Mouse (Mus musculus) kidney, adult 18-20 months (tissue): ENCODE results near the gene Slc39a7.
"Not testable (repeated sequence)": the region's sequence is repeated elsewhere in the genome, so short reads cannot be mapped to it uniquely, and the experiment has no call there.

ENCODE experiments used
- DNase-seq: peaks from one replicate; pipeline ENCODE4 v3.0.0; 2021

Gene Slc39a7

DNA sequence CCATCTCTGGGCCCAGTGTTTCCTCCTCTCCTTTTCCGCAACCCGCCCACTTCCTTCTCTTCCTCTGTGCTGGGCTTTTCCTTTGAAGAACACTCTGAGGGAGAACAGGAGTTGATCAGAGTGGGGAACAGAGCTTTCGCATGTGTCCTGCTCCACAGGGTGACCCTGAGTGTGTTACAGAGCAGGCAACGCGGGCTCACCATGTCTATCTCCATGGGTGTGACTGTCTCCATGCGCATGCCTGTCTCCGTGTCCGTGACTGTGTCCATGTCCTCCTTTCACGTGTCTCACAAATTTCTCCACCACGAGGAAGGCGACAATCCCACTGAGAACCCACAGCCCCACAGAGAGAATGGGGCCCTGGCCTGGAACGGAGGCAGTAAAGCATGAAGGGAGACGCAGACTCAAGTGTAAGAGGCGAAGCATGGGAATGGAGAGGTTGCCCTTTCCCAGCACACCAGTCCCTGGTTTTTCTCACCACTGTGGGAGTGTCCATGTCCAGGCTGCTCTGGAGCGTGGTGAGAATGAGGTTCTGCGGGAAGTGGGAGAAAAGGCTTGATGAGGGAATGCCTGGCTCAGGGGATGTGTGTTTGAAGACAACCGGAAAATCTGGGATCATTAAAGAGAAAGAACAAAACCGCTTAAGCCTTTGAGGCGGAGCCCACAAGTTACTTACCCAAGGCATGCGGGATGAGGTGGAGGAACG, 1.4 kb downstream of the Slc39a7 start:
- no peak for DNase-seq

GRCm38 (mm10) chr17:34029150-34029889, 2.2 kb downstream of the Slc39a7 start:
- no peak for DNase-seq

DNA sequence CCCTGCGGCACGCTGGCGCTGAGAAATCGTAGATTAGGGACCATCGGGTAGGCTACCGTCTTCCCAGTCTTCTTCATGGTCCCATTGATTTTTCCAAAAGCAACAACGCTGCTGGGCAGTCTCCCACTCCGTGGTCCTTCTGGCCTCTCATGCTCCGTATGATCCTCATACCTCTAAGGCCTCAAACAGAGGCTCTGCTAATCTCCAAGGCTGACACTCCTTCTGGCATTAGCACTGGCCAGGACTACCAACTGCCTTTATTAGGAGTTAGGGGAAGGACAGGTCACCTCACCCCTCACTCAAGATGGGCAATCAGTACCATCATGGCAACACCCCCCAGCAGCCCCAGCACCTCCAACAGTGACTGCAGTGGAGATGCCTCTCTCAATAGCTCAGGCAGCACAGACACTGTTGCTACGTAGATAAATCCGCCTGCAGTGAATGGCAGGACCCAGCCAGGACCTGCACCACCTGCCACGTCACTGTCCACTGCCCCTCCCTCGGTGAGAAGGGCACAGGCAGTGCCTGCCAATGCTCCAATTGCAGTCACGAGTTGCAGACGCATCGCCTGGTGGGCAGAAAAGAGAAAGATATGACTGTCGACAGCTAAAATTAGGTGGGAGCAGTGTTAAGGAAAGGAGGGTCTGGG, 2.9 kb downstream of the Slc39a7 start:
- no peak for DNase-seq

- DNase-seq, result peak; percentile 97
These were observed 3.7 kb downstream of the Slc39a7 start, which contains the start of gene H2-Ke6 for GRCm38 (mm10) chr17:34027656-34028223. Gene H2-Ke6 (minus strand): TSS chr17:34028060.

DNA sequence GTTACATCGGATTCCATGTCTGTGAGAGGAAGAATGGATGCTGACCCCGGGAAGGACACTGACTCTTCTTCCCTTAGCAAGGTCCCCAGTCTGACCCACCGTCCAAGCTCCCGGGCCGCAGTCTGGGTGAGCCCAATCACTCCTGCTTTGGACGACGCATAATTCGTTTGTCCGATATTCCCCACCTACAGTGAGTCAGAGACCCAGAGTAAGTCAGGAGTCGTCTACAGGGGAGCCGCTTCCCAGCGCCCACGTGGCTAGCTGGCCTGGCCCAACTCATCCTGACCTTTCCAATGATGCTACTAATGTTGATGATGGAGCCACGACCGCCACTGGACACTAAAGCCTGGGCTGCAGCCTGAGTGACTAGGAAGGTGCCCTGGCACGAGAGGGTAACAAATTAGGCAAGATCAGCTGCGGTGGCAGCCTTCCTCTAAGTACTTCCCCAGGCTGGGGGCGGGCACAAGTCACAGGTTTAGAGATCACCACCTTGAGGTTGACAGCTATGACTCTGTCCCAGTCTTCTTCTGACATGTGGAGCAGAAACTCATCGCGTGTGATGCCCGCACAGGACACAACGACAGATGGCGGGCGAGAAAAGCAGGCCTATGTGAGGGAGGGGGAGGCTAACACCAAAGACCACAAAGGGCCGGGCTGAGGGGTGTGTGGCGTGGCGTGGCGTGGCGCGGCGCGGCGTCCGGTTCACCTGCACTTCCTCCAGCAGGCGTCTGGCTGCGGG, 4.4 kb downstream of the Slc39a7 start:
- peak; percentile 36 for DNase-seq

GRCm38 (mm10) chr17:34026221-34026620, 5.3 kb downstream of the Slc39a7 start:
- no peak for DNase-seq

- no peak for DNase-seq
These were observed 5.7 kb downstream of the Slc39a7 start for GRCm38 (mm10) chr17:34025756-34026151.

- DNase-seq, result no peak
These were observed 6.4 kb downstream of the Slc39a7 start for GRCm38 (mm10) chr17:34024861-34025755.

DNA sequence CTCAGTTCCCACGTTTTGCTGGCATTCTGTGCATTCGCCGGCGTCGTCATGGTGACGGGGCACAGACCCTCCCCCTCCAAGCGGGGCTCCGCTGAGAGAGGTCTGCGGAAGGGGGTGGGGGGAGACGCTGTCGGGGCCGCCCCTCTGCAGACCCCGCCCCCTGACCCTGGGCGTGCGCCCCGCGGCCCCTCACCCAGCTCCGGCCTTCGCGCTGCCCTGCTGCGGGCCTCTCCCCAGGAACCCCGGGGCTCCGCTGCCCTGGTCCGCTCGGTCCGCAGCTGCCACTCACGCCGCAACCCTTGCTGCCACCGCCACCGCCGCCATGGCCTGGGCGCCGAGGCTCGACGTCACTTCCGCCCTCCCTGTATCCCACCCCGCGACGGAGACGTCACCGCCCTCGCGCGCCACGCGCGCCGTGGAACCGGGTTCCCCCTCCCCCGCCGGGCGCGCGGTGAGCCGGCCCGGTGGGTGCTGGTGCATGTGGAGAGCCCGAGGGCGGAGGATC, 7.1 kb downstream of the Slc39a7 start, which contains the start of gene Ring1:
Gene Ring1 (minus strand): TSS at position 364 of the 505 bp plus-strand sequence.
- peak; percentile 90 for DNase-seq

- no peak for DNase-seq
These were observed 7.8 kb downstream of the Slc39a7 start for GRCm38 (mm10) chr17:34023678-34024077.

DNA sequence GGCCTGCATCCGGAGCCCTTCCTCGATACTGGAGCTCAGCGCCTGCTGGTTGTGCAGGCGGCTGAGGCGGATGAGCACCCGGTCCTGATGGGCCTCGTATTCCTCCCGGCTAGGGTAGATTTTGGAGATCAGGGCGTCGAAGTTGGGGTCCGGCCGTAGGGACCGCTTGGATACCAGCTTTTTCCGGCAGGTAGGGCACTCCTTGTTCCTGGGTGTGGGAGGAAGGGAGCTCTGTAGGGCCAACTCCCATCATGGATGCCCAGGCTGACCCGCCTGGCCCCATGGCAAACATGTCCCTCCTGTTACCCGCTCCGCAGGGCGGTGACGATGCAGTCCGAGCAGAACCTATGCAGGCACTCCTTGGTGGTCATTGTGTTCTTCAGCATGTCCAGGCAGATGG, 8.5 kb downstream of the Slc39a7 start:
- no peak for DNase-seq

DNA sequence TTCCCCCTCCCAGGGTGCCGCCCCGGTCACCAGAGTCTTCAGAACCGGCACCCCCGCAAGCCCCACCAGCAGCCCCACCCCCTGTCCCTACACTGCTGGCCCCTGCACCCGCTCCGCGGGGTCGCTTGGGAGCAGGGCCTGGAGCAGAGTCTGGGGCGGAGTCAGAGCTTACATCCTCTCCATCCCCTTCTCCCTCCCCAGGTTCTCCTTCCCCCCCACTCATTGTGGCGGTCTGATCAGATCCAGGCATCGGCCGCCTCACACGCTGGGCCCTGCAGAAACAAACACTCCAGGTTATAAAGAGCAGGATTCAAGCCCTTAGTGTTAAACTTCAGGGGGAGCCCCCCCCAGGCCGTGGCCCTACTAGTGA, 9.1 kb downstream of the Slc39a7 start:
- no peak for DNase-seq

DNA sequence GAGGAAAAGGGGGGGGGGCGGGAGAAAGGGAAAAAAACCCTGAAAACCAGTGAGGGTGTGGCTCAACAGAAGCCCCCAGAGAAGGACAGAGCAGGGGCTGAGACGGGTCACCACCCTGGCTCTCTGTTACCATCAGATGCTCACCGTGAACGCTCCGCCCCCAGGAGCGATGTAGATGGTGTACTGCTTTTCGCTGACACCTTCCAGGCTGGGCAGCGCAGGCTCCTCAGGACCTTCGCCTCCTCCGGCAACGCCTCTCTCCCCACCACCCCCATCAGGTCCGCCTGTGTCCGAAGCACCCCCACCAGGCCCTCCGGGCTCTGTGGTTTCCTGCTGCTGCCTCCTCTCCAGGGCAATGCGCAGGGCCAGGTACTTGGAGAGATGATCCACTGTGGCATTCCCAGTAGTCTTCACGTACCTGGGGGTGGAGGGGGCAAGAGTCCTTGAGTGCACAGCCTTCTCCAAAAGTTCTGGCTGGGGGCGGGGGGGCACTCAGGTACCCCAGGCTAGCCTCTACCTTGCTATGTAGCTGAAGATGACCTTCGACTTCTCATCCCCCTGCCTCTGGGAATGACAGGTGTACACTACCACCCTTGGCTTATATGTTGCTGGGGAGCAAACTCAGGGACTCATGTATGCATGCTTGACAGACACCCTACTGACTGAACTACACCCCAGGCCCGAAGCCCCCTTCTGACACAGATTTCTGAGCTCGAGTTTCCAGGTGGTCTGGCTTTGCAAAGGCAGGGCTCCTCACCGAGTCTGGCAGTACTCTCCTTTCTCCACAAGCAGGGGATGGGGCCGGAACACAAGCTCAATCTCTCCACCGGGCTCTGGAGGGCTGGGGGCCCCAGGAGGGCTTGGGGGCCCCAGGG, 9.7 kb downstream of the Slc39a7 start:
- no peak for DNase-seq

DNA sequence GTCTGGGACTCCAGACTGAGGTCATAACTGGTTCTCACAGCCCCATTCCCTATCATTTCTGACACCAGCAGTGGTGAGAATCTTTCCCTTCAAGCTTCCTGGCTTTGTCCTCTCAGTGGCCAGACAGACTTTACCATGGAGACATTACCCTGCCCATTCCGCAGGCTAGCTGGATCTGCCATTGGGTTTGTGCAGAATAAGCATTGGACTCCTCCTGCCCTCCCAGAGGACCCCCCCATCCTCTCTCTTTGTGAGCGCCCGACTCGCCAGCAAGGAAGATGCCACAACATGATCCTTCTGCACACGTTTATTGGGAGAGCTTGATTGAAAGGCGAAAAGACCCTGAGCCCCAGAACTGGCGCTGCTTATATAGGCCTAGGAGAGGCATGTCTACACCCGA, 18.0 kb downstream of the Slc39a7 start:
- no peak for DNase-seq

DNA sequence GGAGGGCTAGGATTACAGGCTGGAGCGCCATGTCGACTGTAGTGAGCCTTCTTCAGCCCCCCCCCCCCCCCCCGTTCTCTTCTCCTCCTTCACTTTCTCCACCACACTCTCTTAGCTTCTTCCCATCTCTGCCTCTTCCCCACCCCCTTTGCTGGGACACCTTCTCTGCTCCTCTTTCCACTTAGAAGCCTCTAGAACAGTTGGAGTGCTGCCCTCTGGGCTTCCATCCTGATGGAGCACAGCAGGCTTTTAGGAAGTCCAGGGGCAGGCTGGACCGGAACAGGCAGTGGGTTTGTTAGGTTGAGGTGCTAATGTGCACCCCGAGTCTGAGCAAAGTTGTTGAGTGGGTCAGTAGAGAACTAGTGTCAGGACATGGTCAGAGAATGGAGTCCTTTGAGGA, 21.3 kb downstream of the Slc39a7 start:
- DNase-seq, result no peak

DNA sequence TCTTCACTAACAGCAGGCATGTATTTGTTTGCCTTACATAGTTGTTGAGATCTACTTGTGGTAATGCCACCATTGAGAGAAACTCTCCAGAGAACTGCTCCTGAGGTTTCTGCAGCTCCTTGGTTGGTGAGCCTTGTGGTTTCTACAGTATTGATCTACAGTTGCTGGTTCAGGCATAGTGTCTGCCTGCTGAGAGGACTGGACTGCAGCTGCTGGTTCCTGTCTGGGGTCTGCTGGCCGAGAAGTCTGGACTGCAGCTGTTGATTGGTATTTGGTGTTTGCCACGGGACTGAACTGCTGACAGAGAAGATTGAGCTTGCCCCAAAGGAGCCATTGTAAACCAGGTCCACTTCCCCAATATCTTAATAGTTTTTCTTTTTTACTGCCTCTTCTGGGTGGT, 24.9 kb downstream of the Slc39a7 start:
- no peak for DNase-seq

GRCm38 (mm10) chr17:34003426-34003825, 28.1 kb downstream of the Slc39a7 start:
- DNase-seq, result peak; percentile 55

DNA sequence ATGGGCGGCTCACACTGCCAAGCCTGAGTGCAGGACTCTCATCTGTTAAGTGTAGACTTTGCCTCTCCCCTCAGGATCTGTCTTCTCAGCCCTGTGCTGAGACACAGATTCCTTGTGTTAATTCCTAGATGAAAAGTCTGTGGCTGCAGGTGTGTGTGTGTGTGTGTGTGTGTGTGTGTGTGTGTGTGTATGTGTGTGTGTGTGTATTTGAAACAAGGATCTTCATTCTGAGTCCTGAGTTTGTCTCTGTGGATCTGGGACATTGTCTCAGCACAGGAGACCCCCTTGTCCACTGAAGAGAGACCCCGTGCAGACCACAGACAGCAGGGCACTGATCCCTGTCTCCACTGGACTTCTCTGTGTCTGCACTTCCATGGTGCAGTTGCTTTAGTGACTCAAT, 30.7 kb downstream of the Slc39a7 start:
- not testable (repeated sequence) for DNase-seq

DNA sequence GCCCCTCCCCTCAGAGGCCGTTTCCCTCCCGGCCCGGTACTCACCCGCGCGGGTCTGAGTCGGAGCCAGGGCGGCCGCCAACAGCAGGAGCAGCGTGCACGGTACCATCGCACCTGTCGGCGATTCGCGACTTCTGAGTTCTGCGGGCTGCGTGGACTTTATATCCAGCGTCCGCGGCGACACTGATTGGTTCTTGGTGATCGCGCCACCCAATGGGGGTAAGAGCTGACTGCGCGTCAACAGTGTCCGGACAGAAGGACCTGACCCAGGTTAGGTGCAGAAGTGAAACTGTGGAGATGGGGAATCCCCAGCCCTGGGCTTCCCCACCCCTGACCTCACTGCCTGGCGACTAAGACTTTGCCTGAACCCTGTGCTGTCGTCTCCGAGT, 31.3 kb downstream of the Slc39a7 start, which contains the start of gene H2-K1:
Gene H2-K1 (minus strand): TSS at position 198 of the 388 bp plus-strand sequence.
- DNase-seq, result peak; percentile 92
